In genomic region chr9:109899774-109900173, GRCm38 (mm10) we compare ENCODE assay signal across 13 mouse cellular contexts. TPM values are rescaled to one million over a fixed set of nuclear protein-coding genes. Genes with fewer than 3 reads are reported as not detected.
DNase-seq lines count a peak whose midpoint lies in the region; TF ChIP-seq lines count a peak whose summit lies in the region.
"Had no signal": no experiment of that assay in that cellular context is flagged by ENCODE, and none has a peak within 500 bp of the region (broad histone marks: within the 10 kb centered on the region; RNA-seq: fewer than 3 reads in every experiment).

No protein-coding gene starts in this region.

- H3K4me3 ChIP-seq in heart, adult 2 months: no peak overlapping the region
- H3K4me3 ChIP-seq: erythroblast, embryonic 14.5 days; limb, embryonic 15.5 days had no signal

- H3K4me1 ChIP-seq in heart, adult 2 months (ENCODE audit: control insufficient read depth, insufficient read depth, low read length): peaks cover 26% of the 10 kb centered on the region

- H3K27me3 ChIP-seq in heart, adult 2 months (ENCODE audit: control insufficient read depth, insufficient read depth, low read length): no peaks in the 10 kb centered on the region
- H3K27me3 ChIP-seq: limb, embryonic 15.5 days had no signal

- TF ChIP-seq EP300 in heart, adult 2 months (IDR thresholded peaks at IDR 0.05; ENCODE audit: insufficient read depth, low read depth, low read length): no peak

- no peak overlapping the region for H3K9ac ChIP-seq in heart, adult 2 months (ENCODE audit: low read depth, low read length)
- H3K9ac ChIP-seq: limb, embryonic 15.5 days had no signal

- DNase-seq in kidney, adult 9 months: peak; percentile 57
- DNase-seq in kidney, postnatal 10 days: no peak
- DNase-seq in heart, adult 2 months: peak in 1 of 2 experiments; percentile 44
- peak; percentile 17 to 29 for DNase-seq in heart, postnatal 14 days
- DNase-seq in lung, postnatal 36 days: peak; percentile 71
- no peak for DNase-seq in T-cell, adult 2 months (ENCODE audit: low spot score)
- no peak for DNase-seq in thymus, postnatal 14 days
- DNase-seq: cerebellum, postnatal 36 days; retina, postnatal 1 day had no signal

- no peak for TF ChIP-seq CTCF in heart, adult 2 months (IDR thresholded peaks at IDR 0.05)

- no peaks in the 10 kb centered on the region; the same call in 1 of the 2 replicates for H3K36me3 ChIP-seq in heart, adult 2 months (ENCODE audit: control insufficient read depth, insufficient read depth, low read length)
- H3K36me3 ChIP-seq: limb, embryonic 15.5 days had no signal

- peak overlapping the region; percentile 47; the same call in 1 of the 2 replicates for H3K27ac ChIP-seq in heart, adult 2 months
- H3K27ac ChIP-seq: limb, embryonic 15.5 days had no signal

- no peak for TF ChIP-seq POLR2A in heart, adult 2 months (IDR thresholded peaks at IDR 0.05; ENCODE audit: insufficient read depth, low read depth, low read length)

- no peaks in the 10 kb centered on the region for H3K79me2 ChIP-seq in heart, adult 2 months (replicated peaks; ENCODE audit: control insufficient read depth, insufficient read depth, low read length)

- WGBS in heart, adult 2 months: 34% methylated on average over 8 of the region's 8 CpGs

- intact Hi-C loops in heart, adult 2 months (cut with DNase I): no loop called here
- intact Hi-C loops in heart, postnatal 14 days (cut with DNase I): no loop called here

RNA-seq across cellular contexts. Expression of gene Cdc25a, which starts 24.4 kb away (rescaled TPM):
- total RNA-seq in heart, adult 2 months (2021): 1 to 10 TPM; 4.4 to 4.9 TPM
- polyA plus RNA-seq in heart, adult 2 months (2012; rRNA removed): 2.1 and 2.8 TPM in 2 replicates
- 1 to 10 TPM; 5.7 to 6.1 TPM for total RNA-seq in heart, postnatal 14 days (2021)

RNA-seq across cellular contexts. Expression of gene Map4, which starts 31.5 kb away (rescaled TPM):
- 100 to 1,000 TPM; 279 to 331 TPM for total RNA-seq in heart, adult 2 months (2021)
- 172 and 183 TPM in 2 replicates for polyA plus RNA-seq in heart, adult 2 months (2012; rRNA removed)
- 100 to 1,000 TPM; 252 to 276 TPM for total RNA-seq in heart, postnatal 14 days (2021)

RNA-seq across cellular contexts. Expression of gene Camp, which starts 50.4 kb away (rescaled TPM):
- not detected for total RNA-seq in heart, adult 2 months (2021)
- polyA plus RNA-seq in heart, adult 2 months (2012; rRNA removed): 0.35 and 1.5 TPM in 2 replicates
- under 1 TPM in 1 of 2 experiments, not detected in 1; 0.61 TPM for total RNA-seq in heart, postnatal 14 days (2021)
- total RNA-seq: G1E; gastrocnemius, adult 18-20 months had no signal

Comparison
In these comparisons a context has a peak if more than half of its experiments do, and no peak if none do; other contexts are left out.
1. DNase-seq: peak in kidney, adult 9 months (single experiment), heart, postnatal 14 days (2 of 2) and lung, postnatal 36 days (single experiment); none in kidney, postnatal 10 days (single experiment), T-cell, adult 2 months (single experiment) and thymus, postnatal 14 days (single experiment).